Mouse (Mus musculus): Measurements from ENCODE around the gene Cdkal1. TPM values are rescaled to one million over a fixed set of nuclear protein-coding genes. Genes with fewer than 3 reads are reported as not detected.
A peak's percentile ranks its signal among the peaks of the same experiment; 100 is the strongest.

Cdkal1 gene
- total and polyA plus RNA-seq, 2 experiments from 2014 or later, result 17.4 to 17.6 TPM

GRCm38 (mm10) chr13:29162444-29162843 lies 693.0 kb downstream of the Cdkal1 start:
- Histone ChIP-seq H3K4me1 (ENCODE audit: insufficient read depth, low read length) (no peaks in the 10 kb centered on the region), H3K36me3 (ENCODE audit: insufficient read depth, low read length) (no peaks in the 10 kb centered on the region), H3K27ac (ENCODE audit: low read depth, low read length) (no peak overlapping the region), H3K9me3 (ENCODE audit: low read length) (no peaks in the 10 kb centered on the region), H3K9ac (replicated peaks; ENCODE audit: low read length, poor library complexity, severe bottlenecking) (no peak overlapping the region), H3K4me2 (ENCODE audit: low read depth, low read length, poor library complexity, severe bottlenecking) (no peak overlapping the region), H3K4me3 (ENCODE audit: low read depth, low read length) (no peak overlapping the region), H3K27me3 (ENCODE audit: insufficient read depth, low read length) (no peaks in the 10 kb centered on the region)
- 66% methylated on average over 3 of the region's 3 CpGs for WGBS
- DNase-seq (ENCODE audit: low spot score) (no peak), ATAC-seq (ENCODE audit: low FRiP score) (no peak)
- no peak for TF ChIP-seq CTCF (IDR thresholded peaks at IDR 0.05)

GRCm38 (mm10) chr13:29161436-29161835 lies 694.0 kb downstream of the Cdkal1 start:
- H3K36me3 ChIP-seq (ENCODE audit: insufficient read depth, low read length), result no peaks in the 10 kb centered on the region
- no peak overlapping the region for H3K27ac ChIP-seq (ENCODE audit: low read depth, low read length)
- no peak for TF ChIP-seq CTCF (IDR thresholded peaks at IDR 0.05)
- ATAC-seq (ENCODE audit: low FRiP score) (no peak), DNase-seq (ENCODE audit: low spot score) (no peak)
- no peak overlapping the region for H3K4me3 ChIP-seq (ENCODE audit: low read depth, low read length)
- WGBS, result 85% methylated on average over 3 of the region's 3 CpGs
- no peak overlapping the region for H3K4me2 ChIP-seq (ENCODE audit: low read depth, low read length, poor library complexity, severe bottlenecking)
- no peaks in the 10 kb centered on the region for H3K27me3 ChIP-seq (ENCODE audit: insufficient read depth, low read length)
- H3K9me3 ChIP-seq (ENCODE audit: low read length), result no peaks in the 10 kb centered on the region
- no peak overlapping the region for H3K9ac ChIP-seq (replicated peaks; ENCODE audit: low read length, poor library complexity, severe bottlenecking)
- no peaks in the 10 kb centered on the region for H3K4me1 ChIP-seq (ENCODE audit: insufficient read depth, low read length)

GRCm38 (mm10) chr13:29156703-29157102 lies 698.8 kb downstream of the Cdkal1 start:
- Histone ChIP-seq H3K4me1 (ENCODE audit: insufficient read depth, low read length) (no peaks in the 10 kb centered on the region), H3K4me2 (ENCODE audit: low read depth, low read length, poor library complexity, severe bottlenecking) (no peak overlapping the region), H3K36me3 (ENCODE audit: insufficient read depth, low read length) (no peaks in the 10 kb centered on the region), H3K9ac (replicated peaks; ENCODE audit: low read length, poor library complexity, severe bottlenecking) (no peak overlapping the region), H3K27ac (ENCODE audit: low read depth, low read length) (no peak overlapping the region), H3K9me3 (ENCODE audit: low read length) (no peaks in the 10 kb centered on the region), H3K27me3 (ENCODE audit: insufficient read depth, low read length) (no peaks in the 10 kb centered on the region), H3K4me3 (ENCODE audit: low read depth, low read length) (no peak overlapping the region)
- peak; percentile 50 for TF ChIP-seq CTCF (IDR thresholded peaks at IDR 0.05)
- ATAC-seq (ENCODE audit: low FRiP score) (no peak; the same call in 1 of the 2 replicates), DNase-seq (ENCODE audit: low spot score) (no peak)
- WGBS, result 26% methylated on average over 4 of the region's 4 CpGs

- H3K4me3 ChIP-seq (ENCODE audit: low read depth, low read length), result no peak overlapping the region
These were observed 700.2 kb downstream of the Cdkal1 start for GRCm38 (mm10) chr13:29155297-29155696.

GRCm38 (mm10) chr13:29150120-29150519 lies 705.4 kb downstream of the Cdkal1 start:
- no peak overlapping the region for H3K4me3 ChIP-seq (ENCODE audit: low read depth, low read length)
- TF ChIP-seq CTCF (IDR thresholded peaks at IDR 0.05), result no peak
- no peaks in the 10 kb centered on the region for H3K27me3 ChIP-seq (ENCODE audit: insufficient read depth, low read length)
- no peak overlapping the region for H3K9ac ChIP-seq (replicated peaks; ENCODE audit: low read length, poor library complexity, severe bottlenecking)
- no peaks in the 10 kb centered on the region for H3K36me3 ChIP-seq (ENCODE audit: insufficient read depth, low read length)
- DNase-seq (ENCODE audit: low spot score) (no peak), ATAC-seq (ENCODE audit: low FRiP score) (no peak)
- 86% methylated on average over 13 of the region's 13 CpGs for WGBS
- no peak overlapping the region for H3K27ac ChIP-seq (ENCODE audit: low read depth, low read length)
- H3K9me3 ChIP-seq (ENCODE audit: low read length), result no peaks in the 10 kb centered on the region
- no peak overlapping the region for H3K4me2 ChIP-seq (ENCODE audit: low read depth, low read length, poor library complexity, severe bottlenecking)
- no peaks in the 10 kb centered on the region for H3K4me1 ChIP-seq (ENCODE audit: insufficient read depth, low read length)

More at GRCm38 (mm10) chr13:29155297-29155696, 700.2 kb downstream of the Cdkal1 start:
- Histone ChIP-seq H3K4me2 (ENCODE audit: low read depth, low read length, poor library complexity, severe bottlenecking) (no peak overlapping the region), H3K9ac (replicated peaks; ENCODE audit: low read length, poor library complexity, severe bottlenecking) (no peak overlapping the region), H3K4me1 (ENCODE audit: insufficient read depth, low read length) (no peaks in the 10 kb centered on the region), H3K27ac (ENCODE audit: low read depth, low read length) (no peak overlapping the region), H3K9me3 (ENCODE audit: low read length) (no peaks in the 10 kb centered on the region), H3K36me3 (ENCODE audit: insufficient read depth, low read length) (no peaks in the 10 kb centered on the region), H3K27me3 (ENCODE audit: insufficient read depth, low read length) (no peaks in the 10 kb centered on the region)
- DNase-seq (ENCODE audit: low spot score), result no peak
- TF ChIP-seq CTCF (IDR thresholded peaks at IDR 0.05), result no peak
- 86% methylated on average over 3 of the region's 3 CpGs for WGBS
- no peak for ATAC-seq (ENCODE audit: low FRiP score)

GRCm38 (mm10) chr13:29149404-29149803 lies 706.1 kb downstream of the Cdkal1 start:
- H3K4me3 ChIP-seq (ENCODE audit: low read depth, low read length), result no peak overlapping the region
- no peak overlapping the region for H3K4me2 ChIP-seq (ENCODE audit: low read depth, low read length, poor library complexity, severe bottlenecking)
- no peaks in the 10 kb centered on the region for H3K27me3 ChIP-seq (ENCODE audit: insufficient read depth, low read length)
- ATAC-seq (ENCODE audit: low FRiP score), result no peak
- no peaks in the 10 kb centered on the region for H3K4me1 ChIP-seq (ENCODE audit: insufficient read depth, low read length)
- no peak overlapping the region for H3K9ac ChIP-seq (replicated peaks; ENCODE audit: low read length, poor library complexity, severe bottlenecking)
- no peaks in the 10 kb centered on the region for H3K9me3 ChIP-seq (ENCODE audit: low read length)
- DNase-seq (ENCODE audit: low spot score), result no peak
- WGBS, result 90% methylated on average over 6 of the region's 6 CpGs
- no peaks in the 10 kb centered on the region for H3K36me3 ChIP-seq (ENCODE audit: insufficient read depth, low read length)
- TF ChIP-seq CTCF (IDR thresholded peaks at IDR 0.05), result no peak
- no peak overlapping the region for H3K27ac ChIP-seq (ENCODE audit: low read depth, low read length)
